ENCODE assay signal across 10 mouse cellular contexts in genomic region chr13:42095826-42096515, GRCm38 (mm10). TPM values are rescaled to one million over a fixed set of nuclear protein-coding genes. Genes with fewer than 3 reads are reported as not detected.
A peak's percentile ranks its signal among the peaks of the same experiment; 100 is the strongest.
DNase-seq lines count a peak whose midpoint lies in the region; ATAC-seq and TF ChIP-seq lines count a peak whose summit lies in the region.
"Had no signal": no experiment of that assay in that cellular context is flagged by ENCODE, and none has a peak within 500 bp of the region (broad histone marks: within the 10 kb centered on the region; RNA-seq: fewer than 3 reads in every experiment).

No protein-coding gene starts in this region.

- no peaks in the 10 kb centered on the region for H3K36me3 ChIP-seq in heart, embryonic 11.5 days (ENCODE audit: control insufficient read depth, insufficient read depth, low read length)
- H3K36me3 ChIP-seq: limb, embryonic 13.5 days had no signal

- no peak for ATAC-seq in heart, embryonic 11.5 days (replicated peaks; ENCODE audit: insufficient number of reproducible peaks, low FRiP score, low TSS enrichment)
- peak; percentile 51 for ATAC-seq in granulocyte monocyte progenitor cell, adult 5-6 weeks (replicated peaks; ENCODE audit: poor library complexity, severe bottlenecking)

- H3K4me2 ChIP-seq in heart, embryonic 11.5 days = peak overlapping the region; percentile 2; the same call in 1 of the 2 replicates
- H3K4me2 ChIP-seq: limb, embryonic 13.5 days had no signal

- intact Hi-C loops in heart, postnatal 14 days (cut with DNase I) = loop anchor here (5.0 kb wide), 1 partner anchor 44 kb away; the partner anchor contains the start of gene Hivep1

- H3K4me1 ChIP-seq in heart, embryonic 11.5 days (ENCODE audit: control insufficient read depth, insufficient read depth, low read length) = peaks cover 32% of the 10 kb centered on the region
- H3K4me1 ChIP-seq in lung, adult 2 months (ENCODE audit: control insufficient read depth, insufficient read depth, low read length) = peaks cover 6% of the 10 kb centered on the region

- WGBS in heart, embryonic 11.5 days (ENCODE audit: insufficient replicate concordance) = 53% methylated on average over 10 of the region's 10 CpGs
- 67% methylated on average over 10 of the region's 10 CpGs for WGBS in lung, adult 2 months

- H3K9ac ChIP-seq in heart, embryonic 11.5 days (ENCODE audit: low read depth, low read length) = no peak overlapping the region
- H3K9ac ChIP-seq: limb, embryonic 13.5 days had no signal

- H3K4me3 ChIP-seq in heart, embryonic 11.5 days (ENCODE audit: low read depth, low read length) = no peak overlapping the region
- no peak overlapping the region for H3K4me3 ChIP-seq in lung, adult 2 months (replicated peaks; ENCODE audit: extremely low read depth, low read depth, low read length)
- H3K4me3 ChIP-seq: limb, embryonic 13.5 days had no signal

- H3K27ac ChIP-seq in heart, embryonic 11.5 days (ENCODE audit: low read depth, low read length) = peak overlapping the region; percentile 63
- H3K27ac ChIP-seq: limb, embryonic 13.5 days had no signal

- no peaks in the 10 kb centered on the region for H3K27me3 ChIP-seq in heart, embryonic 11.5 days (ENCODE audit: control insufficient read depth, insufficient read depth, low read length)
- H3K27me3 ChIP-seq: limb, embryonic 13.5 days had no signal

- no peaks in the 10 kb centered on the region for H3K9me3 ChIP-seq in heart, embryonic 11.5 days (replicated peaks; ENCODE audit: control insufficient read depth, low read length)

- no peak for TF ChIP-seq POLR2A in lung, adult 2 months (IDR thresholded peaks at IDR 0.05; ENCODE audit: borderline replicate concordance, extremely low read depth, low read depth, low read length)

- no peak for DNase-seq in heart, postnatal 14 days
- peak; percentile 60 for DNase-seq in 416B (ENCODE audit: low read depth)
- DNase-seq in naive thymus-derived CD4-positive, alpha-beta T cell, adult 2 months (ENCODE audit: low read depth) = peak; percentile 61
- no peak for DNase-seq in embryo, embryonic 10 days (ENCODE audit: low spot score)
- no peak for DNase-seq in embryo, embryonic 11 days
- DNase-seq in lung, adult 2 months = no peak
- DNase-seq: gastrocnemius, postnatal 36 days had no signal

- TF ChIP-seq CTCF in lung, adult 2 months (IDR thresholded peaks at IDR 0.05; ENCODE audit: insufficient read depth, low read length) = no peak

RNA-seq across cellular contexts. Expression of gene Hivep1, which starts 44.1 kb away (rescaled TPM):
- polyA plus RNA-seq in heart, embryonic 11.5 days (2014; fragmentation: Nextera tagmentation; extraction: Ambion mirVana) = 8.4 and 11.4 TPM in 2 replicates
- total RNA-seq in heart, postnatal 14 days (2021) = 10 to 100 TPM; 21.2 to 23.7 TPM
- 40.4 and 52.8 TPM in 2 replicates for total RNA-seq in granulocyte monocyte progenitor cell, adult 5-6 weeks (2014; fragmentation: Nextera tagmentation)
- total RNA-seq in granulocyte monocyte progenitor cell, adult 5-6 weeks (2017) = 7.2 and 8.9 TPM in 2 replicates
- polyA plus RNA-seq in lung, adult 2 months (2012; rRNA removed) = 35.9 and 41.8 TPM in 2 replicates

Comparison
In these comparisons a context has a peak if more than half of its experiments do, and no peak if none do; other contexts are left out.
1. DNase-seq: peak in 416B (single experiment) and naive thymus-derived CD4-positive, alpha-beta T cell, adult 2 months (single experiment); none in heart, postnatal 14 days (0 of 2), embryo, embryonic 10 days (single experiment), embryo, embryonic 11 days (single experiment) and lung, adult 2 months (single experiment).